Mouse (Mus musculus) heart, embryonic 14.5 days (tissue): ENCODE measurements around the gene Pdia6. TPM values are rescaled to one million over a fixed set of nuclear protein-coding genes. Genes with fewer than 3 reads are reported as not detected.

Experiments
- ATAC-seq: fragments of 200-750 bp; cut with Nextera tagmentation; 2 replicates; pipeline ENCODE4 v1.8.0; 2017; ENCODE audit warnings: low read depth, moderate TSS enrichment; ENCODE audit not compliant: insufficient number of reproducible peaks, insufficient read depth, low FRiP score
- H3K27ac ChIP-seq, 2 experiments: fragments of 200-500 bp in 1 of 2; fragments of 300-500 bp in 1 of 2; sonication (generic) in 1 of 2; replicated peaks in 1 of 2; 2 replicates each; pipeline ENCODE4 v1.5.1; 2012 to 2014; ENCODE audit warnings: low read depth in 2 of 2, low read length in 2 of 2, control low read depth in 1 of 2, mild to moderate bottlenecking in 1 of 2, mixed read lengths in 1 of 2; ENCODE audit not compliant: control insufficient read depth in 1 of 2, insufficient read depth in 1 of 2
- H3K27me3 ChIP-seq: fragments of 300-500 bp; sonication (generic); 2 replicates; pipeline ENCODE4 v1.6.1; 2014; ENCODE audit warnings: mild to moderate bottlenecking, low read length, control low read depth; ENCODE audit not compliant: control insufficient read depth, insufficient read depth
- H3K36me3 ChIP-seq: fragments of 300-500 bp; sonication (generic); 2 replicates; pipeline ENCODE4 v1.6.1; 2014; ENCODE audit warnings: mild to moderate bottlenecking, control low read depth, low read length, mixed read lengths; ENCODE audit not compliant: control insufficient read depth, insufficient read depth
- H3K4me1 ChIP-seq, 2 experiments: fragments of 200-500 bp in 1 of 2; fragments of 300-500 bp in 1 of 2; sonication (generic) in 1 of 2; 2 replicates each; pipeline ENCODE4 v1.6.1; 2012 to 2014; ENCODE audit warnings: low read length in 2 of 2, control low read depth in 1 of 2, mixed read lengths in 1 of 2; ENCODE audit not compliant: control insufficient read depth in 2 of 2, insufficient read depth in 2 of 2
- H3K4me2 ChIP-seq: fragments of 300-500 bp; sonication (generic); 2 replicates; pipeline ENCODE4 v1.6.1; 2014; ENCODE audit warnings: mild to moderate bottlenecking, low read length
- H3K4me3 ChIP-seq, 2 experiments: fragments of 200-500 bp in 1 of 2; fragments of 300-500 bp in 1 of 2; sonication (generic) in 1 of 2; 2 replicates each; pipeline ENCODE4 v1.5.1; 2012 to 2014; ENCODE audit warnings: low read length in 2 of 2, mild to moderate bottlenecking in 2 of 2, control low read depth in 1 of 2, low read depth in 1 of 2, moderate library complexity in 1 of 2; ENCODE audit not compliant: control insufficient read depth in 1 of 2, insufficient read depth in 1 of 2
- H3K9ac ChIP-seq: fragments of 300-500 bp; sonication (generic); 2 replicates; pipeline ENCODE4 v1.6.1; 2014; ENCODE audit warnings: mild to moderate bottlenecking, low read length
- H3K9me3 ChIP-seq: fragments of 300-500 bp; sonication (generic); 2 replicates; pipeline ENCODE4 v1.6.1; 2016; ENCODE audit warnings: low read length, control low read depth; ENCODE audit not compliant: control insufficient read depth
- WGBS: fragments of 180-500 bp; shearing (Covaris S2); extraction: QIAGEN DNeasy Blood & Tissue Kit; methylation state at CpG from one replicate; pipeline ENCODE4 v1.1.7; 2014; 5-methylcytosine and 5-hydroxymethylcytosine counted together
- polyA plus RNA-seq: library from polyadenylated mRNA; unstranded; fragments of >200 nt; fragmentation: Nextera tagmentation; extraction: Ambion mirVana; gene quantifications from 2 replicates; pipeline ENCODE4 v1.2.1, GENCODE M21; 2014

Pdia6 gene
- polyA plus RNA-seq, 1 experiment from 2014 or later = 321 TPM

DNA sequence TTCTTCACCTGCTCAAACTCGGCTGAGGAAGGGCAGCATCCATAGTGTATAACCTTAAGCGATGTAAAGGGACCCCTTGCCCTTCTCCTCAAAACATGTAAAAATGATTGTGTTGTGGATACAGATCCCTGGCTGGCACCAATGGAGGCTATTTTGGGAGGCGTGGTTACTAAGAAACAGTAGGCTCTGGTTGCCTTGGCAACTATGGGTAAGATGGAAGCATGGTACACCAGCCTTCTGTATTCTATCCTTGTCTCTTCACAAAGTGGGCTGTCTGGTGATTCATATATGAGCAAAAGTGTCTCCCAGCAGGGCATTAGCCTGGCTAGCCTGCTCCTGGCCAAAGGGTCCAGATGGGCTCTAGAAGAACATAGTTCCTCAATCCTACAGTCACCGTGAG is 38.4 kb upstream of the Pdia6 start:
- no peak overlapping the region for H3K27ac ChIP-seq
- H3K36me3 ChIP-seq = no peaks in the 10 kb centered on the region
- no peak for ATAC-seq
- H3K4me1 ChIP-seq = 0 out of 4 replicates have a peak, but pooled peaks cover 0 to 2% of the 10 kb centered on the region in 2 experiments
- H3K4me3 ChIP-seq = no peak overlapping the region
- H3K27me3 ChIP-seq = no peaks in the 10 kb centered on the region
- WGBS = 79% methylated on average over 4 of the region's 4 CpGs
- no peak overlapping the region for H3K9ac ChIP-seq
- no peaks in the 10 kb centered on the region for H3K9me3 ChIP-seq
- no peak overlapping the region for H3K4me2 ChIP-seq

DNA sequence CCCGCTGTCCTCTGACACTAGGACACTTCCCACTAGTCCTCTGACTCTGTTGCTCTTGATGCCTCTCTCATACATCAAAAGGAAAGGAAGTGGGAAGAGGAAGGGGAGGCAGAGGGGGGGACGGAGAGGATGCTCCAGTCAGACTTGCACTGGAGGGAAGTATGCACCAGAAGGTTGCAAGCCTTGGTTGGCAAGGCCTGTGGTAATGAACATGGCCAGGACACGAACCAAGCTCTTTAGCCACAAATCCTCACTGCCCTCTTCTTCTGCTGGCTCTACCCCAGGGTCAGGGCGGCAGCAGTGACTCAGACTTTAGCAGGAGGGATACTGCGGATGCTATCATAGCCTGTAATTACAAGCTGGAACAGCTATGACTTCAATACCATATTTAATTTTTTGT is 35.8 kb upstream of the Pdia6 start:
- H3K27me3 ChIP-seq = no peaks in the 10 kb centered on the region
- no peak overlapping the region for H3K4me2 ChIP-seq
- H3K36me3 ChIP-seq = no peaks in the 10 kb centered on the region
- H3K4me1 ChIP-seq = no peaks in the 10 kb centered on the region
- H3K9ac ChIP-seq = no peak overlapping the region
- WGBS = 75% methylated on average over 5 of the region's 5 CpGs
- ATAC-seq = no peak
- no peak overlapping the region for H3K27ac ChIP-seq
- H3K4me3 ChIP-seq = no peak overlapping the region
- no peaks in the 10 kb centered on the region for H3K9me3 ChIP-seq

GRCm38 (mm10) chr12:17231513-17231912 is 34.8 kb upstream of the Pdia6 start:
- Histone ChIP-seq H3K4me2 (no peak overlapping the region), H3K9me3 (no peaks in the 10 kb centered on the region), H3K27me3 (no peaks in the 10 kb centered on the region), H3K36me3 (no peaks in the 10 kb centered on the region), H3K4me1 (no peaks in the 10 kb centered on the region), H3K4me3 (no peak overlapping the region), H3K9ac (no peak overlapping the region), H3K27ac (no peak overlapping the region)
- 80% methylated on average over 14 of the region's 14 CpGs for WGBS
- ATAC-seq = no peak

DNA sequence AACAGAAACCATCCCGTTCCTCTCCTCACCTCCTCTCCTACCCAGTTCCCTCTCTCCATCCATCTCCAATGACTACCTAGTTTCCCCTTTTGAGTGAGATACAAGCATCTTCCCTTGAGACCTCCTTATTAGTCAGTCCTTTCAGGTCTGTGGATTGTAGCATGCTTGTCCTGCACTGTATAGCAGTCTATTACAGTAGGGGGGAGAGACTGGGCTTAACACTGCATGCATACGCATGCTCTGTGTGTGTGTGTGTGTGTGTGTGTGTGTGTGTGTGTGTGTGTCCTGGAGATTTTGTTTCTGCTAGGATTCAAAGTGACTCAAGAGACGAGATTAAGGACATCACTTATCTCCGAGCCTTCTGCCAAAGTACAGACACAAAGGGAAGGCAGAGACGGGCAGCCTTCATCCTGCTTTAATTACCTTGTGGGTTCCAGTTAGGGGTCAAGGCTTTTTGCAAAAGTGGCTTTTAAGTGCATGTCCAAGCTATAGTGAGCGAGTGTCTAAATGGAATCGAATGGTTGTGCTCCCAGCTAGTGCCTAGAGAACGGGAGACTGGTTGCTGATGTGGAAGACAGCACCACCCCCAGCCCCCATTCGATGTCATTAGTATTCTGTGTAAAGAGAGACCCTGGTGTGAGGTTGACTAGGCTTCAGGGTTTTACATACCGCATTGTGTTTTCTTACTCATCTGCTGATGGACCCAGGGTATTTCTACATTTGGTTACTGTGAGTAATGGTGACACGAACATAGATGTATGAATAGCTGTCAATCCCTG is 30.6 kb upstream of the Pdia6 start:
- no peaks in the 10 kb centered on the region for H3K36me3 ChIP-seq
- no peaks in the 10 kb centered on the region for H3K27me3 ChIP-seq
- WGBS = 40% methylated on average over 11 of the region's 11 CpGs
- H3K27ac ChIP-seq = no peak overlapping the region
- H3K9ac ChIP-seq = no peak overlapping the region
- ATAC-seq = no peak
- H3K4me1 ChIP-seq = no peaks in the 10 kb centered on the region; a peak in 1 of 4 replicates
- no peaks in the 10 kb centered on the region for H3K9me3 ChIP-seq
- H3K4me2 ChIP-seq = no peak overlapping the region
- no peak overlapping the region for H3K4me3 ChIP-seq

GRCm38 (mm10) chr12:17238588-17239427 is 27.5 kb upstream of the Pdia6 start:
- Histone ChIP-seq H3K27me3 (no peaks in the 10 kb centered on the region), H3K4me1 (no peaks in the 10 kb centered on the region; a peak in 1 of 4 replicates), H3K27ac (no peak overlapping the region), H3K36me3 (no peaks in the 10 kb centered on the region), H3K9ac (no peak overlapping the region), H3K4me3 (no peak overlapping the region), H3K9me3 (peaks cover 4% of the 10 kb centered on the region; the same call in 1 of the 2 replicates), H3K4me2 (no peak overlapping the region)
- no peak for ATAC-seq
- 49% methylated on average over 12 of the region's 12 CpGs for WGBS

GRCm38 (mm10) chr12:17239428-17239688 is 27.0 kb upstream of the Pdia6 start:
- Histone ChIP-seq H3K4me1 (no peaks in the 10 kb centered on the region; a peak in 1 of 4 replicates), H3K4me2 (no peak overlapping the region), H3K9me3 (peaks cover 4% of the 10 kb centered on the region; the same call in 1 of the 2 replicates), H3K27ac (no peak overlapping the region), H3K4me3 (no peak overlapping the region), H3K36me3 (no peaks in the 10 kb centered on the region), H3K27me3 (no peaks in the 10 kb centered on the region), H3K9ac (no peak overlapping the region)
- no peak for ATAC-seq

DNA sequence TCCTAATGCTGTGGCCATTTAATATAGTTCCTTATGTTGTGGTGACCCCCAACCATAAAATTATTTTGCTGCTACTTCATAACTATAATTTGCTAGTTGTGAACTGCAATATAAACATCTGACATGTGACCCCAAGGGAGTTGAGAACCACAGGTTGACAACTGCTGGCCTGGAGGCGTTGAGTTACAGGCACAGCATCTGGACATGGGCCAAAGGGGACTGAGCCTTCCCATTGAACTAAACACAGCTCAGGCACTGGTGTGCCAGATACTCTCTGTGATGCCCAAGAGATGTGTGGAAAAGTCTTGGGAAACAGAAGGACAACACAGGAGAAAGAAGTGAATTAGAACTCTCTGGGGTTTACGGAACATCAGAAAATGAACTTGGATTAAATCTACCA is 25.3 kb upstream of the Pdia6 start:
- Histone ChIP-seq H3K27ac (no peak overlapping the region), H3K4me3 (no peak overlapping the region), H3K9ac (no peak overlapping the region), H3K4me1 (no peaks in the 10 kb centered on the region; a peak in 1 of 4 replicates), H3K4me2 (no peak overlapping the region), H3K36me3 (no peaks in the 10 kb centered on the region), H3K27me3 (no peaks in the 10 kb centered on the region), H3K9me3 (peaks cover 4% of the 10 kb centered on the region; the same call in 1 of the 2 replicates)
- 69% methylated on average over 2 of the region's 2 CpGs for WGBS
- ATAC-seq = no peak
